Mouse (Mus musculus) megakaryocyte-erythroid progenitor cell, adult 5-6 weeks (primary cell): ENCODE measurements around the gene Ccdc117. TPM values are rescaled to one million over a fixed set of nuclear protein-coding genes. Genes with fewer than 3 reads are reported as not detected.
"Not testable (repeated sequence)": the region's sequence is repeated elsewhere in the genome, so short reads cannot be mapped to it uniquely, and the experiment has no call there.

Experiments used
- ATAC-seq: replicated peaks from 2 replicates; pipeline ENCODE4 v1.8.0; 2016; ENCODE audit warnings: mild to moderate bottlenecking, inconsistent platforms; ENCODE audit not compliant: severe bottlenecking, poor library complexity, low FRiP score, low TSS enrichment
- total RNA-seq, 2 experiments: library from RNA; stranded (forward) in 1 of 2; stranded (reverse) in 1 of 2; fragments of 200-1000, 215-1000 nt in 1 of 2; fragments of >200 nt in 1 of 2; fragmentation: Nextera tagmentation in 1 of 2; gene quantifications; 2 replicates each; pipeline ENCODE4 v1.2.3; 2014 to 2017

Ccdc117 gene
- total RNA-seq, 2 experiments from 2014 or later: 23.1 to 42.4 TPM

DNA sequence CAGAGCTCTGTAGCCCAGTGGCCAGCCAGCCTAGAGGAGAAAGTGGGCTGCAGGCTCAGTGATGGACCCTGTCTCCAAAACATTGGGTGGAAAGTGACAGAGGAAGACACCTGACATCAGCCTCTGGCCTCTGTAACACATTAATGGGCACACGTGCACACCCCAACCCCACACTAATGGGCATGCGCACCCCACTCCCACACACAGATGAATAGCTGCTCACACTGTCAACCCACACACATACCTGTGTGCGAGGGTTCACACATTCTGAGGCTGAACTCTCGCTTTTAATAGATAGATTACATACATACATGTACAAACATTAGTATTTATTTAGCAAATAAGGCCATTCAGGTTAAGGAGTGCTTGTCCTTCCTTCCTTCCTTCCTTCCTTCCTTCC is 27.9 kb downstream of the Ccdc117 start:
- no peak for ATAC-seq

DNA sequence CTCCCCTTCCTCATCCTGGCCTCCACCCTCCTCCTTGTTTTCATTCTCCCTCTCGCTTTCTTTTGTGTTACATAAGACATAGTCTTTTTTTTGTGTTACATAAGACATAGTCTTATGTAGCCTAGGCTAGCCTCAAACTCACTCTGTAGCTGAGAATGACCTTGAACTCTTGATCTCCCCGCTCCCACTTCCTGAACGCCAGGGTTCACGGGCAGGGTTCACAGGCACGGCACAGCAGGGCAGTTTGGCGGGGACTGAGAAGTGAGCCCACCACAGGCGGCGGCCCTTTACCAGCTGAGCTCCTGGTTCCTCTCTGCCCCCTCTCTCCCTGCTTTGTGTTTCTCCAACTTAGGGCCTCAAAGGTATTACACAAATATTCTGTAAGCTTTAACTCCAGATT is 29.0 kb downstream of the Ccdc117 start:
- ATAC-seq: no peak

DNA sequence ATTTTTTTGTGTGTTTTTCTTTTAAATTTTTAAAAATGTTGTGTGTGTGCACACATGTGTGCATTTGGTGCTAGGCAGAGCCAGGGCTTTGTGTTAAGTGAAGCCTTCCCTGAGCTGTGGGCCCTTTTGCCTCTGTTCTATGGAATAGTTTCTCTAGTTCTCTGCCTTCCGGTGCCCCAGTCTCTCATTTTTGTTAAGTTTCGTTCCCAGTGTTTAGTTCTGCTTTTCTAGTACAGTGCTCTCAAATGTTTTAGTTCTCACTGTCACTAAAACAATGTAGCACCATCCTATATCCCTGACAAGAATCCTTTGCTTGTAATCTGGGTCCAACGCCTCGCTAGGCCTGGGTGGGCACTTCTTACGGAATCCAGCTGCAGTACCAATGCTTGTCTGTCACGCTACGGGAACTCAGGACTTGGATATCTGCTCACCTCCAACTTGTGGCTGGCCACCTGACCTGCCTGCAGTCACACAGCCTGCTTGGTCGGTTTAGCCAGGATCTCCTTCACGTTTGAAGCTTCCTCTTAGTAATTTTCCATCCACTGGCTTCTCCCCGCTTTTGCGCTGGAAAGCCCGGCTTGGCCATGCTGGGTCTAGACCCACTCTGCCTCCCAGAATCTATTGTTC is 29.8 kb downstream of the Ccdc117 start:
- no peak for ATAC-seq

DNA sequence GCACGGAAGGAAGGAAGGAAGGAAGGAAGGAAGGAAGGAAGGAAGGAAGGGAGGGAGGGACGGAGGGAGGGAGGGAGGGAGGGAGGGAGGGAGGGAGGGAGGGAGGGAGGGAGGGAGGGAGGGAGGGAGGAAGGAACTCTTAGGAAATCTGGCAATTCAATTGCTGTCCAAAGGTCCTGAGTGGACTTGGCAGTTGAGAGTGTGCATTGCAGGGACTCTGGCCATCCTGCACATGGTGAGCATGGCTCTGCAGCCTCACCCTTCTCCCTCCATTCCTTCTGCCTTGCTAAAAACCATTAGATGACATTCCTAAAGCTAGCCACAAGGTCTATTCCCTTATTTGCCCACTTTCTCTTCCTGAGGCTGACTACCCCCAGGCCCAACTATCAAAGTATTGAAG is 31.3 kb downstream of the Ccdc117 start:
- ATAC-seq: not testable (repeated sequence)

DNA sequence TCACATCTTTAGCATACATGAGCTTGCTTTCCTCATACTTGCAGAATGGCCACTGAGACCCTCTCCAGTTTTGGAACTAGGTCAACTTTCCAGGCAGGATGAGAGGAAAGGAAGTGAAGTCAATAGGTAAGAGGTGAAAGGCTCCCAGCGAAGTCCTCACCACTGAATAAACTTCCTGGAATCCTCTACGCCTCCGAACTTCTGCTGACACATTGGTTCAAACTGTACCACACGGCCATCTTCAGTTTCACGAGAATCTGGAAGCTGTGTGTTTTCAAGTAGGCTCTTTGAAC is 31.9 kb downstream of the Ccdc117 start:
- ATAC-seq: no peak

DNA sequence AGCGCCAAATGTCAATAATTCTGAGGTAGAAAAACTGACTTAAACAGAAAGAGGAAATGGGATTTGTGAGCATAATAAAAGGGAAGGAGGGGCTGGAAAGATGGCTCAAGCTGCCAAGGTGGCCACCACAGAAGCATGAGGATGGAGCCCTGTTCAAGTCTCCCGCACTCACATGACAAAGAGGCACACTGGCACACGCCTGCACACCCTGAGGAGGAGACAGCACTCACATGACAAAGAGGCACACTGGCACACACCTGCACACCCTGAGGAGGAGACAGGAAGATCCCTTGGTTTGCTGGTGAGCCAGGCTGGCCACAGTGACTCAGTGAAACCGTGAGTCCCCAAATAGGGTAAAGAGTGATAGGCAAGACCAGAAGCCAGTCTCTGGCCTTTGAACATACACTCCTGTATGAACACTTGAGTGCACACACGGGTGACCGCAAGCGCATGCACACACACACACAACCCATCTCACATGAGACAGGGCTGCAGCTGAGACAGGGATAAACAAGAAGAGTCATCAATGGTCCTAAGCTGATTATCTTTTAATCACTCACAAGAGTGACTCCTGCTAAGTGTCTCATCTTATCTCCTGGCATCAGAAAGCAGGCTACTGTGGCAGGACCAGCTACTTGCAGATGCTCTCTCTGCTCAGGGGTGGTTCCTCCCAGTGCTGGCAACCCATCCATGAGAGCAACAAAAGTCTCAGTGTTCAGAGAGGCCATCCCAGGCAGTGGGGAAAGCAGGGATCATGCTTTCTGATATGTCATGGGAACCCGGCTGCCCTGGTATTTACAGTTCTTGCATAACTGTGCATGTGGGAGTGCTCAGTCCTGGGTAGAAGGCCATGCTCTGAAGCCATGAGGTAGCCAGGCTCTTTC is 32.5 kb downstream of the Ccdc117 start:
- ATAC-seq: peak; percentile 92

DNA sequence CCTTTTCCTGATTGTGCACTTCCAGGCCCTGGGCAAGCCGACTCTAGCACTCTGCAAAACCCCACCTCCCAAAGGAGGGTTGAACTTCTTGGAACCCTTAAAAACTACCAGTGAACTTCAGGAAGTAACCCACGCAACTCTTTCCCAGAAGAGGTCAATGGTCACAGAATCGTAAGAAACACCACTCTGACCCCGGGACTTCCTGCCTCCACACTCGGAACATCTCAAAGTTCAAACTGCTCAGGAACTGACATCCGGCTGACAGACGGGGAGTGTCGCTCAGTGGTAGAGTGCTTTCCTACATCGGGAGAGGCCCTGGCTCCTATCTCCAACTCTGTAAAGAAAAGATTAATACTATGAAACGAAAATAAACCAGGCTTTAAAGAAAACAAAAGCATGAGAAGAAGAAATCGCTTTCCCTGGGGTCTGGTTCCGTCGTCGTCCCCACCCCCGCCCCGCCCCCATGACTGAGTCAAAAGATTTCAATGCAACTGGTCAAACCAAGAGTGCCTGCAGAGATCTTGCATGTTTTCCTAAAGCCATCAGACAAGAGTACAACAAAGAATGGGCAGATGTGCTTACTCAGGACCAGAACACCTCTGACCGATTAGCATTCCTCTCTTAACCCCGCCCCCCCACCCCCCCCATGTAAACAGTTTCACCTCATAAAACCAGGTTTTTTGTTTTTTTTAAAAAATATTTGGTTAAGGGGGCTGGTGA is 36.0 kb downstream of the Ccdc117 start:
- ATAC-seq: no peak

DNA sequence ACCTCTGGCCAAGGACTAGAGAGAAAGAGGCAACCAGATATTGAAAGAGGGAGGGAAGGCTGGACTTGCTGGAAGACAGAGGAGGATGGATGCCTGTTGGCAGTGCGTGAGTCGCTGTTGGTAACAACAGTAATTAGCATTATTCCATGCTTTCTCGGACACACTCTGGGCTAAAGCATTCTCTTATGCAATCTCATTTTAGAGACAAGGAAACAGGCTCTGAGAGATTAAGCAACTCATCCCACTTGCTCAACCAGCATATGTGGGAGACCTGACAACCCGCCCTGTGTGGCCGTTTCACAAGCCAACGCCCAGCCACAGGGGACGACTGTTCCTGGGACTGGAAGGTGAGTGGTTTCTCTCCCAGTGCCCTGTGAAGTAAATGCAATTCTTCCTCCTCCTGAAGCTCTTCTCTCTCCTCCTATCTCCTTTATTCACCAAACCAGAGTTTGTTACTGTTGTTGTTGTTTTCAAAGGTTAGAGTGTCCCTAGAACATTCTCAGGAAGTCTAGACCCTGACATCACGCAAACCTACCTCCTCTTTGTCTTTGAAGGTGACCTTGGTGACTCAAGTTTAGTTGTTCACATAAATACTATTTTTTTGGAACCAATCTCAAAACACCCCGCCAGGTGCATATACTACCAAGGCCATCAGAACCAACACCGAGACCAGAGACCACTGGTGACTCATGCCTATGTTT is 39.5 kb downstream of the Ccdc117 start:
- no peak for ATAC-seq

DNA sequence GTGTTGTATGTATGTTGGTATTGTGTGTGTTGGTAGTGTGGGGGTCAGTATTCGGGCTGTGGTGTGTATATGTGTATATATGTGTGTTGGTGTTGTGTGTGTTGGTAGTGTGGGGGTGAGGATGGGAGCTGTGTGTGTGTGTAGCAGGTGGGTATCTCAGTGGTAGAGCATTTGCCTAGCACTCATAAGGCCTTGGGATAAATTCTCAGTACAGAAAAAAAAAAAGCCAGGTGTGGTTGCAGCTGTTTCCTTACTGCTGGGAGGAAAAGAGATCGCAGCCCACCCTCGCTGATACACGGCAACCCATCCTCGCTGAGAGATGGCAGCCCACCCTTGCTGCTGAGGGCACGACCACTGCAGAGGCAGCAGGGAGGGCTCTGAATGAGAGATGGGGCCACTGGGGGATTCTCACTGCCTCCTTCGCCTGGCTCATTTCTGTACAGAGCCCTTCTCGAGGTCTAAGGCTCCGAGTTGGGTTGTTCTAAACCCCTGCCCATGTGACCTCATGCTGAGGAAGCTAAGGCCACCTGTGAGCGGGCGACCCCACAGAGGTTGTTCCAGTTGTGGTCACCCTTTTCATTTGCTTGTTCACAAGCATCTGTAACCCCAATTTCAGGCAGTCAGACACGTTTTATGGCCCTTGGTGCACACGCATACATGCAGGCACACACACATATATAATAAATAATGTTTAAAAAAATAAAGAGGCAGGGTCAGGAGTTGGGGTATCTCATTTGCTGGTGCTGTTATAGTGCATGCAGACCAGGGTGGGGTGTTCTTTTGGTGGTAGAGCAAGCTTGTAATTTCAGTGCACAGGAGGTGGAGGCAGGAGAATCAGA is 40.9 kb downstream of the Ccdc117 start:
- no peak for ATAC-seq

DNA sequence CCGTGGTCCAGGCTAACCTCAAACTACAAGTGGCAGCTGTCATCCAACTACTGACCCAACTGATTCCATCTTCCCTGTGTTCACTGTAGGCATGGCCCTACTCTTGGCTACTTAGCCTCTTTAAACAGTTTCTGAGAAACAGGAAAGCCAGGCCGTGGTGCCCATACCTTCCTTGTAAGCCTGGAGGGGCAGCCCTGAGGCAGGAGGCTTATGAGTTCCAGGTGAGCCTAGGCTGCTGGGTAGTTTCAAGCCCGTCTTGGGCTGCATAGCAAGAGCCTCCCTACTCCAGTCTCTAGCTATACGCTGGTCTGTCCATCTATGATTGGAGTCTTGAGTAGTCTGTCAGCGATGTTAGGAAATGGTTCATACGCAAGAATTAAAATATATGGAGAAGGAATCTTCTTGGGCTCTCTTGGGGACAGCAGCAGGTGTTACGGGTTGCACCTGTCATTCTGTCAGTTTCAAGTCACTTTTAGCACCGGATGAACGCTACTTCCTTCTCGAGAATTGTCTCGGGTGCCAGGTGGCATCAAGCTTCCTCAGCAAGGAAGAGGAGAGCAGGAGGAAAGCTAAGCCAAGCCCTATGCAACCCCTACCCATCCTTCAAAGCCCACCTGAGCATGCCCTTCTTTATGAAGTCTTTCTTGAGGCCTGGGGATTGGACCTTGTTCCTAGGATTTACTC is 41.9 kb downstream of the Ccdc117 start:
- no peak for ATAC-seq

DNA sequence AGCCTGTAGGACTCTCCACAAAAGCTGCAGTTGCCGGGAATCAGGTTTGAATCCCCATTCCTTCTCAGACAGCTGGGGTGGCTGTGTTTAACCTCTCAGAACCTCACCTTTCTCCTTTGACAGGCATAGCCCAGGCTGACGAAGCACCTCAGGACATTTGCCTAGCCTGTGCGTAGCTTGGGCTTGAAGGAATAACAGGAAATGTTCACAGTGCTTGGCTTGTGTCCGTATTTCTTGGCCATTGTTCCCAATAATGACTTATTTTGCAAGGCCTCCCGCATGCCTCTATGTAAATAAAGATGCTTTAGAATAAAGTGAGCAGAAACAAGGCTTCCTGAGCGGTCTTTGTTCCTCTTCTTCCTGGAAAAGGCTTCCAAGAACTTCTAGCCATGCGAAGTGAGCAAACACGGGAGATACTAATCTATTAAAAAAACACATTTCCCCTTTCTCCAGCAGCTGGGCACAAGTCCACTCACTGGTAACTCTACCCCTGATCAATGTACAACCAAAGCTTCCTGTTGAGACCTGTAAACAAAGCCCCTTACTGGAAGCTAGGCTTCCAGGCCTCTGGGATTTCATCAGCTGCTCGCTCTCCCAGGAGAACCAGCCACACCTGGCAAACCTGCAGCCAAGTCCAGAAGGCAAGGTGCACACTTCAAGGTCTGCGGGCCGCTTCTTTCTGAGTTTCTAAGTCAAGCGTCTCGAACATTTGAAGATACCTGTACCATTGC is 42.9 kb downstream of the Ccdc117 start:
- ATAC-seq: no peak

DNA sequence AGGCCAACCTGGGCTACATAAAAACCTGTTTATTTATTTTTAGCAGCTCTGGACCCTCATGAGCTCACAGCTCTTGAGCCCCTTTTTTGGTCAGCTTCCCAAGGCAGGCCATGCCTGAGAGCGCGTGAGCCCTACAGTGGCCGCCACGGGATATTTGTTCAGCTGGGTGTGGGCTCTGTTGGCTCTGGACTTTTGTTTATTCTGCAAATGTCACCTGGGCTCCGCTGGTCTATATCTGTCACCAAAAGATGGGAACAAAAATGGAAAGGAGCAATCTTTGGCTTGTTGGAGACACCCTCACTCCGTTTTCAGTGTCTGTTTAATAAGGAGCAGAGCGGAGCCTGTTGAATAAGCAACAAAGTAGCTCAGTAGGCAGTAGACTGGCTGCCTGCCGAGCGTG is 43.6 kb downstream of the Ccdc117 start:
- no peak for ATAC-seq

DNA sequence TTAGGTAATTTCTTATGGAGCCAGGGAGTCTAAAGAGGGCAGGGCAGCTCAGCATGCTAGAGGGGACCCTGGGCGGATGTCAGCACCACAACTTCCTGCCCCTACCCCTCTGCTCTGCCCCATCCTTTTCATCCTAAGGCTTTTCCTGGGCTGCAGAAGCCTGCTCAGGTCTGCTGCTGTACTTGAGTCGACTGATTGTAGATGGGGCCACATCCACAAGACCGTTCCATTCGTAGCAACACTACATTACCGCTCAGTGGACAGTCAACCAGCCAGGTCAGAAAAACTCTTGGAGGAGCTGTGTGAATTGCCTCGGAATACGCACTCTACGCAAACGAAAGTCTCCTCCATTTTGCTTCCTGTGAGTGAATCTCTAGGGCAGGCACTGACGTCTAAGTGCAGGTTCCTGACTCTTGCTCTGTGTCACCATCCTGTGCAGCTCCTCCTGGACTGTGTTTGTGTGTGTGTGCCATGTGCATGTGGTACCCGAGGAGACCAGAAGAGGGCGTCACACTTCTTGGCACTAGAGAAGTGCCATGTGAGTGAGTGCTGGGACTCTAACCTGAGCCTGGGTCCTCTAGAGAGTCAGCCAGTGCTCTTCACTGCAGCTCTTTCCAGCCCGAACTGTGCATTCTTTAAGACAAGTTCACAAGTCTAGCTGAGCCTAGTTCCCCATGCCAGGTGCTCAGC is 45.3 kb downstream of the Ccdc117 start:
- ATAC-seq: no peak

DNA sequence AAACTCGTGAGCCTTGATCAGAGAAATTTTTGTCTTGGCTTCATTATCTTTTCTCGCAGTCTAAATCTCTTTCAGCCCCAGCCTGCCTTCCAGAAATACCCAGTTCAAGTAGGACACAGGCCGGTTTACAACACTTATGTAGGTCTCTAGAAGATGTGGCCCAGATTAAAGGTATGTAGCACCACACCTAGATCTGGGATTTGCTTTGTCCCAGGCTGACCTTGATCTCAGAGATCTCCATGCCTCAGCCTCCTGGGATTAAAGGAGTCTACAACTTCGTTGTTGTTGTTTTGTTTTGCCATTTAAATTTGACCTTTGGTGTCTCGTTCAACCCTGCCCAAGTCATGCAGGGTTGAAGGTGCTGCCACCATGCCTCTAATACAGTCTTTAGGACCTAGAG is 46.1 kb downstream of the Ccdc117 start:
- ATAC-seq: no peak

DNA sequence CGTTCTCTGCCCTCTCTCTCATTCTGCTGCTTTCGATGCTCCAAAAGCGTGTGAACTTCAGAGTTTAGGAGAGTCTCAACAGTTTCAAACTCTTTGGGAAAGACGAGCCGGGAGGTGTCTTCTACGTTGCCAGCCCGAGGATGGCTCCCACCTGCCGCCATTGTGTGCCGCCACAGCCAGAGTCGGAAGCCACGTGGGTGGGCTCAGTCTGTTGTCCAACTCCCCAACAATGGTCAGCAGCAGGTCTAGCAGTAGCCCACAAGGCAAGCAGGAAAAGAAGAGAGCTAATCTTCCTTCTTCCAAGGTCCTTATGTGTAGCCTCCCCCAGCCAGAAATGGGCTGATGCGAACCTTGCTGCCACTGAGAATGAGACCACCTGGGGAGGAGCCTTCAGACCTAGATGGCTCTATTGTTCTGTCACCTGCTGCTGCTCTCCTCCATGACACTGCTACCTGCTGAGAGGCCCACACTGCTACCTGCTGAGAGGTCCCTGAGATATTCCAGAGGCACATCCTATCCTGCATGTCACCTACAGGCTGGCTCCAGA is 46.6 kb downstream of the Ccdc117 start:
- no peak for ATAC-seq

DNA sequence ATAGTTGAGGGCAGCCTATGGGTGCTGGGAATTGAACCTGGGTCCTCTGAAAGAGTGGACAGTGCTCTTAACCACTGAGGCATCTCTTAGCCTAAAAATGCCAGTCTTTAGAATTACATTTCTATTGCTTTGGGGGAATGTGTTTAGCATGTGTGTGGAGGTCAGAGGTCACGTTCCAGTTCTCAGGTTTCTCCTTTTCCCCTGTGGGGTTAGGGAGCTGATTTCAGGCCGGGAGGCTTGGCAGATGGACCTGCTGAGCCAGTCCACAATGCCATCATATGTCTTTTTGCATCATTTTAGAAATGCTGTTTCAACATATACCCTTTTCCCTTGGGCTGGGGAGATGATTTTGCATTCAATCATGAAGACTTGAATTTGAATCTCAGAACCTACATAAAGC is 48.1 kb downstream of the Ccdc117 start:
- no peak for ATAC-seq

DNA sequence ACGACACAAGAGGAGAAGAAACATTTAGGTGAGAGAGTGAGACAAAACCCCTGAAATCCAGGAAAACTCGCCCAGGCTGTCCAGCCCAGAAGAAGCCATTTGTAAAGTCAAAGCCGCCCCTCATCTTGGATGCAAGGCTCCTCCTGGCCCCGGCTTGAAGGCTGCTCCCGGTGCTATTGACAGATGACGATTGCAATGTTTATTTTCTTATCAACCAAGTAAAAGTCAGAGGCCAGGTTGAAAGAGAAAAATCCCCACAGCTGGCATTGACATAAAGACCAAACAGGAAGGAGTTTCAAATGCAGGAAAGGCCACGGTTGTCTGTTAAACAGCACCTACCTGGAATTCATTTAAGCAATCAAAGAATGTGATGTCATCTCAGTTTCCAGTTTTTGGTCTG is 50.1 kb downstream of the Ccdc117 start:
- ATAC-seq: no peak
